Mouse (Mus musculus): ENCODE data around the gene Samd10. TPM values are rescaled to one million over a fixed set of nuclear protein-coding genes. Genes with fewer than 3 reads are reported as not detected.
A peak's percentile ranks its signal among the peaks of the same experiment; 100 is the strongest.

Samd10 gene
- polyA plus RNA-seq, 1 experiment from 2014 or later: 30.1 TPM

- Histone ChIP-seq H3K9me3 (no peaks in the 10 kb centered on the region), H3K36me3 (peaks cover 5% of the 10 kb centered on the region; the same call in 1 of the 2 replicates), H3K27ac (no peak overlapping the region), H3K4me3 (no peak overlapping the region), H3K4me2 (no peak overlapping the region), H3K4me1 (no peaks in the 10 kb centered on the region), H3K9ac (no peak overlapping the region), H3K27me3 (no peaks in the 10 kb centered on the region)
- no peak for ATAC-seq (ENCODE audit: borderline replicate concordance, extremely low read depth, low FRiP score, low TSS enrichment)
- WGBS: 93% methylated on average over 15 of the region's 15 CpGs
Observed at GRCm38 (mm10) chr2:181572921-181573920, 25.8 kb downstream of the Samd10 start.

GRCm38 (mm10) chr2:181571941-181572670 is 26.9 kb downstream of the Samd10 start:
- H3K36me3 ChIP-seq: peaks cover 5% of the 10 kb centered on the region; the same call in 1 of the 2 replicates
- 86% methylated on average over 11 of the region's 11 CpGs for WGBS
- no peaks in the 10 kb centered on the region for H3K4me1 ChIP-seq
- H3K9ac ChIP-seq: no peak overlapping the region
- no peak overlapping the region for H3K27ac ChIP-seq
- ATAC-seq (ENCODE audit: borderline replicate concordance, extremely low read depth, low FRiP score, low TSS enrichment): no peak
- no peak overlapping the region for H3K4me3 ChIP-seq
- H3K4me2 ChIP-seq: no peak overlapping the region
- no peaks in the 10 kb centered on the region for H3K27me3 ChIP-seq
- no peaks in the 10 kb centered on the region for H3K9me3 ChIP-seq

GRCm38 (mm10) chr2:181570921-181571595 is 28.0 kb downstream of the Samd10 start:
- WGBS: 60% methylated on average over 6 of the region's 6 CpGs
- no peaks in the 10 kb centered on the region for H3K4me1 ChIP-seq
- no peak; the same call in 1 of the 2 replicates for ATAC-seq (ENCODE audit: borderline replicate concordance, extremely low read depth, low FRiP score, low TSS enrichment)

GRCm38 (mm10) chr2:181570375-181570774 is 28.6 kb downstream of the Samd10 start:
- peaks cover 5% of the 10 kb centered on the region; the same call in 1 of the 2 replicates for H3K36me3 ChIP-seq
- H3K27me3 ChIP-seq: no peaks in the 10 kb centered on the region
- no peak overlapping the region for H3K9ac ChIP-seq
- 80% methylated on average over 8 of the region's 8 CpGs for WGBS
- no peak overlapping the region for H3K4me3 ChIP-seq
- H3K27ac ChIP-seq: no peak overlapping the region
- no peak overlapping the region for H3K4me2 ChIP-seq
- no peaks in the 10 kb centered on the region for H3K4me1 ChIP-seq
- no peak for ATAC-seq (ENCODE audit: borderline replicate concordance, extremely low read depth, low FRiP score, low TSS enrichment)
- H3K9me3 ChIP-seq: no peaks in the 10 kb centered on the region

More at GRCm38 (mm10) chr2:181570921-181571595, 28.0 kb downstream of the Samd10 start:
- no peaks in the 10 kb centered on the region for H3K27me3 ChIP-seq
- no peak overlapping the region for H3K4me2 ChIP-seq
- peaks cover 5% of the 10 kb centered on the region; the same call in 1 of the 2 replicates for H3K36me3 ChIP-seq
- no peak overlapping the region for H3K9ac ChIP-seq
- no peak overlapping the region for H3K27ac ChIP-seq
- H3K4me3 ChIP-seq: no peak overlapping the region
- H3K9me3 ChIP-seq: no peaks in the 10 kb centered on the region

GRCm38 (mm10) chr2:181569856-181570255 is 29.2 kb downstream of the Samd10 start:
- Histone ChIP-seq H3K9ac (no peak overlapping the region), H3K27ac (no peak overlapping the region), H3K27me3 (no peaks in the 10 kb centered on the region), H3K36me3 (peaks cover 5% of the 10 kb centered on the region; the same call in 1 of the 2 replicates), H3K4me2 (no peak overlapping the region), H3K4me3 (no peak overlapping the region), H3K4me1 (no peaks in the 10 kb centered on the region), H3K9me3 (no peaks in the 10 kb centered on the region)
- 93% methylated on average over 10 of the region's 10 CpGs for WGBS
- ATAC-seq (ENCODE audit: borderline replicate concordance, extremely low read depth, low FRiP score, low TSS enrichment): no peak

- no peak overlapping the region for H3K4me3 ChIP-seq
- no peak overlapping the region for H3K4me2 ChIP-seq
- H3K36me3 ChIP-seq: peaks cover 4% of the 10 kb centered on the region; the same call in 1 of the 2 replicates
- no peak for ATAC-seq (ENCODE audit: borderline replicate concordance, extremely low read depth, low FRiP score, low TSS enrichment)
- no peaks in the 10 kb centered on the region for H3K4me1 ChIP-seq
- no peak overlapping the region for H3K9ac ChIP-seq
- H3K27ac ChIP-seq: no peak overlapping the region
- no peaks in the 10 kb centered on the region for H3K9me3 ChIP-seq
- H3K27me3 ChIP-seq: no peaks in the 10 kb centered on the region
- 71% methylated on average over 7 of the region's 7 CpGs for WGBS
Observed at GRCm38 (mm10) chr2:181568272-181569008, 30.6 kb downstream of the Samd10 start.

- Histone ChIP-seq H3K4me3 (no peak overlapping the region), H3K27ac (no peak overlapping the region), H3K4me1 (no peaks in the 10 kb centered on the region), H3K27me3 (no peaks in the 10 kb centered on the region), H3K9me3 (no peaks in the 10 kb centered on the region), H3K4me2 (no peak overlapping the region), H3K9ac (no peak overlapping the region), H3K36me3 (no peaks in the 10 kb centered on the region)
- WGBS: 76% methylated on average over 3 of the region's 3 CpGs
- ATAC-seq (ENCODE audit: borderline replicate concordance, extremely low read depth, low FRiP score, low TSS enrichment): no peak
Observed at GRCm38 (mm10) chr2:181567338-181567737, 31.7 kb downstream of the Samd10 start.

GRCm38 (mm10) chr2:181553772-181554171 is 45.2 kb downstream of the Samd10 start:
- Histone ChIP-seq H3K27me3 (no peaks in the 10 kb centered on the region), H3K4me2 (no peak overlapping the region), H3K4me3 (no peak overlapping the region), H3K4me1 (no peaks in the 10 kb centered on the region), H3K9ac (no peak overlapping the region), H3K27ac (no peak overlapping the region), H3K36me3 (peaks cover 44% of the 10 kb centered on the region), H3K9me3 (no peaks in the 10 kb centered on the region)
- ATAC-seq (ENCODE audit: borderline replicate concordance, extremely low read depth, low FRiP score, low TSS enrichment): no peak

- H3K4me3 ChIP-seq: no peak overlapping the region
- ATAC-seq (ENCODE audit: borderline replicate concordance, extremely low read depth, low FRiP score, low TSS enrichment): no peak
Observed at GRCm38 (mm10) chr2:181550233-181550632, 48.8 kb downstream of the Samd10 start.

GRCm38 (mm10) chr2:181548682-181549081 is 50.3 kb downstream of the Samd10 start:
- H3K4me2 ChIP-seq: no peak overlapping the region
- H3K9ac ChIP-seq: no peak overlapping the region
- 0 out of 2 replicates have a peak, but pooled peaks have one; percentile 31 for ATAC-seq (ENCODE audit: borderline replicate concordance, extremely low read depth, low FRiP score, low TSS enrichment)
- H3K4me1 ChIP-seq: no peaks in the 10 kb centered on the region
- H3K36me3 ChIP-seq: peaks cover 65% of the 10 kb centered on the region
- no peaks in the 10 kb centered on the region for H3K27me3 ChIP-seq
- H3K9me3 ChIP-seq: no peaks in the 10 kb centered on the region
- WGBS: 77% methylated on average over 5 of the region's 5 CpGs
- no peak overlapping the region for H3K27ac ChIP-seq
- no peak overlapping the region for H3K4me3 ChIP-seq

More at GRCm38 (mm10) chr2:181550233-181550632, 48.8 kb downstream of the Samd10 start:
- WGBS: 90% methylated on average over 2 of the region's 2 CpGs
- Histone ChIP-seq H3K36me3 (peaks cover 67% of the 10 kb centered on the region), H3K27me3 (no peaks in the 10 kb centered on the region), H3K9me3 (no peaks in the 10 kb centered on the region), H3K4me2 (no peak overlapping the region), H3K4me1 (no peaks in the 10 kb centered on the region), H3K9ac (no peak overlapping the region), H3K27ac (no peak overlapping the region)

- 82% methylated on average over 1 of the region's 1 CpGs for WGBS
- Histone ChIP-seq H3K9me3 (no peaks in the 10 kb centered on the region), H3K4me1 (no peaks in the 10 kb centered on the region), H3K27ac (no peak overlapping the region), H3K4me2 (no peak overlapping the region), H3K9ac (no peak overlapping the region), H3K4me3 (no peak overlapping the region), H3K36me3 (peaks cover 65% of the 10 kb centered on the region), H3K27me3 (no peaks in the 10 kb centered on the region)
- ATAC-seq (ENCODE audit: borderline replicate concordance, extremely low read depth, low FRiP score, low TSS enrichment): no peak
Observed at GRCm38 (mm10) chr2:181548227-181548626, 50.8 kb downstream of the Samd10 start.

Data from lung, embryonic 15.5 days (tissue).